Mouse (Mus musculus) CH12.LX (cell line): ENCODE measurements around the gene Usp1. TPM values are rescaled to one million over a fixed set of nuclear protein-coding genes. Genes with fewer than 3 reads are reported as not detected.

ENCODE experiments used
- DNase-seq: peaks from one replicate; pipeline ENCODE4 v3.0.0-alpha.2; 2013; ENCODE audit errors: extremely low read depth
- H3K27ac ChIP-seq: 2 replicates; pipeline ENCODE4 v1.5.1; 2012; ENCODE audit warnings: low read depth, mild to moderate bottlenecking, control low read depth, moderate library complexity; ENCODE audit not compliant: insufficient read depth
- H3K27me3 ChIP-seq: replicated peaks from 2 replicates; pipeline ENCODE3; 2012; ENCODE audit warnings: inconsistent platforms
- H3K36me3 ChIP-seq, 2 experiments: replicated peaks in 1 of 2; 2 replicates each; pipeline versions ENCODE3 to v1.6.1; 2012; ENCODE audit warnings: inconsistent platforms in 1 of 2, low read length in 1 of 2, mild to moderate bottlenecking in 1 of 2, mixed read lengths in 1 of 2, moderate library complexity in 1 of 2; ENCODE audit not compliant: control insufficient read depth in 1 of 2, insufficient read depth in 1 of 2
- H3K4me1 ChIP-seq, 2 experiments: 2 replicates each; pipeline ENCODE4 v1.6.1; 2012; ENCODE audit warnings: inconsistent platforms in 1 of 2, moderate library complexity in 1 of 2; ENCODE audit not compliant: insufficient read depth in 2 of 2, control insufficient read depth in 1 of 2
- H3K4me2 ChIP-seq: 2 replicates; pipeline ENCODE4 v1.6.1; 2012; ENCODE audit warnings: low read depth, mild to moderate bottlenecking, control low read depth; ENCODE audit not compliant: poor library complexity, insufficient read depth, severe bottlenecking
- H3K4me3 ChIP-seq, 3 experiments: fragments of 150-350 bp in 1 of 3; sonication (generic) in 1 of 3; replicated peaks in 1 of 3; 2 replicates each; pipeline versions ENCODE3 to v1.5.1; 2011 to 2012; ENCODE audit warnings: low read depth in 2 of 3, low read length in 2 of 3, mild to moderate bottlenecking in 2 of 3, moderate library complexity in 2 of 3, control low read depth in 1 of 3, improper control_type of control experiment in 1 of 3, inconsistent platforms in 1 of 3, mixed read lengths in 1 of 3; ENCODE audit not compliant: poor library complexity in 1 of 3
- H3K79me2 ChIP-seq: replicated peaks from 2 replicates; pipeline ENCODE4 v1.6.1; 2012; ENCODE audit warnings: mild to moderate bottlenecking, moderate library complexity; ENCODE audit not compliant: control insufficient read depth, poor library complexity, insufficient read depth, severe bottlenecking; ENCODE audit errors: extremely low read depth
- H3K9ac ChIP-seq: 2 replicates; pipeline ENCODE4 v1.6.1; 2012; ENCODE audit warnings: low read depth, mild to moderate bottlenecking, control low read depth, moderate library complexity; ENCODE audit not compliant: insufficient read depth
- H3K9me3 ChIP-seq: replicated peaks from 2 replicates; pipeline ENCODE3; 2012; ENCODE audit warnings: low read length, inconsistent platforms, mixed read lengths
- BHLHE40 ChIP-seq: IDR thresholded peaks from 2 replicates; pipeline ENCODE4 v1.6.1; 2011; ENCODE audit warnings: mild to moderate bottlenecking, low read depth, low read length, improper control_type of control experiment
- CHD1 ChIP-seq: IDR thresholded peaks from 2 replicates; pipeline ENCODE4 v1.6.1; 2012; ENCODE audit warnings: low read depth, low read length, improper control_type of control experiment, inconsistent platforms
- CHD2 ChIP-seq: IDR thresholded peaks from 2 replicates; pipeline ENCODE4 v1.6.1; 2011; ENCODE audit warnings: low read length, improper control_type of control experiment
- CTCF ChIP-seq, 2 experiments: IDR thresholded peaks in 1 of 2; conservative IDR thresholded peaks in 1 of 2; 2 replicates each; pipeline ENCODE4 v1.5.1; 2011 to 2012; ENCODE audit warnings: low read depth in 2 of 2, low read length in 2 of 2, improper control_type of control experiment in 1 of 2, inconsistent platforms in 1 of 2, mild to moderate bottlenecking in 1 of 2, moderate library complexity in 1 of 2
- E2F4 ChIP-seq: IDR thresholded peaks from 2 replicates; pipeline ENCODE4 v1.6.1; 2011; ENCODE audit warnings: low read depth, low read length, improper control_type of control experiment; ENCODE audit not compliant: insufficient replicate concordance
- ELF1 ChIP-seq: IDR thresholded peaks from 2 replicates; pipeline ENCODE4 v1.6.1; 2014; ENCODE audit warnings: low read depth, mild to moderate bottlenecking, inconsistent platforms, low read length, improper control_type of control experiment
- EP300 ChIP-seq: IDR thresholded peaks from 2 replicates; pipeline ENCODE4 v1.6.1; 2011; ENCODE audit warnings: low read length, improper control_type of control experiment
- ETS1 ChIP-seq: conservative IDR thresholded peaks from 2 replicates; pipeline ENCODE4 v1.6.1; 2012; ENCODE audit warnings: low read depth, mild to moderate bottlenecking, inconsistent platforms, low read length, improper control_type of control experiment, moderate library complexity
- GABPA ChIP-seq: IDR thresholded peaks from 2 replicates; pipeline ENCODE4 v1.6.1; 2012; ENCODE audit warnings: low read depth, low read length, improper control_type of control experiment, inconsistent platforms; ENCODE audit not compliant: insufficient replicate concordance
- HCFC1 ChIP-seq: IDR thresholded peaks from 2 replicates; pipeline ENCODE4 v1.6.1; 2012; ENCODE audit warnings: low read depth, mild to moderate bottlenecking, inconsistent platforms, low read length, improper control_type of control experiment
- IRF4 ChIP-seq: IDR thresholded peaks from 2 replicates; pipeline ENCODE4 v1.6.1; 2014; ENCODE audit warnings: low read depth, mild to moderate bottlenecking, inconsistent platforms, low read length, improper control_type of control experiment
- JUN ChIP-seq: IDR thresholded peaks from 2 replicates; pipeline ENCODE4 v1.6.1; 2011; ENCODE audit warnings: low read depth, mild to moderate bottlenecking, low read length, improper control_type of control experiment, moderate library complexity; ENCODE audit not compliant: insufficient read depth
- JUND ChIP-seq: conservative IDR thresholded peaks from 2 replicates; pipeline ENCODE4 v1.6.1; 2011; ENCODE audit warnings: low read depth, low read length, improper control_type of control experiment
- KAT2A ChIP-seq: IDR thresholded peaks from 2 replicates; pipeline ENCODE4 v1.6.1; 2012; ENCODE audit warnings: low read length, improper control_type of control experiment, inconsistent platforms; ENCODE audit not compliant: insufficient replicate concordance
- MAFK ChIP-seq: IDR thresholded peaks from 2 replicates; pipeline ENCODE4 v1.6.1; 2011; ENCODE audit warnings: low read length, improper control_type of control experiment; ENCODE audit not compliant: insufficient replicate concordance
- MAX ChIP-seq: IDR thresholded peaks from 2 replicates; pipeline ENCODE4 v1.6.1; 2011; ENCODE audit warnings: low read length, improper control_type of control experiment
- MAZ ChIP-seq: IDR thresholded peaks from 2 replicates; pipeline ENCODE4 v1.6.1; 2012; ENCODE audit warnings: low read depth, mild to moderate bottlenecking, inconsistent platforms, low read length, improper control_type of control experiment, moderate library complexity
- MEF2A ChIP-seq: IDR thresholded peaks from 2 replicates; pipeline ENCODE4 v1.6.1; 2014; ENCODE audit warnings: low read depth, mild to moderate bottlenecking, inconsistent platforms, low read length, improper control_type of control experiment, borderline replicate concordance
- MXI1 ChIP-seq: IDR thresholded peaks from 2 replicates; pipeline ENCODE4 v1.6.1; 2011; ENCODE audit warnings: mild to moderate bottlenecking, low read depth, low read length, improper control_type of control experiment
- MYC ChIP-seq: IDR thresholded peaks from 2 replicates; pipeline ENCODE4 v1.6.1; 2011; ENCODE audit warnings: low read depth, mild to moderate bottlenecking, improper control_type of control experiment, low read length
- NELFE ChIP-seq: IDR thresholded peaks from 2 replicates; pipeline ENCODE4 v1.6.1; 2011; ENCODE audit warnings: low read depth, low read length, improper control_type of control experiment
- NRF1 ChIP-seq: IDR thresholded peaks from 2 replicates; pipeline ENCODE4 v1.6.1; 2014; ENCODE audit warnings: low read depth, mild to moderate bottlenecking, inconsistent platforms, low read length, improper control_type of control experiment, moderate library complexity
- PAX5 ChIP-seq: IDR thresholded peaks from 2 replicates; pipeline ENCODE4 v1.6.1; 2012; ENCODE audit warnings: low read length, inconsistent platforms, mixed read lengths
- POLR2A ChIP-seq: IDR thresholded peaks from 2 replicates; pipeline ENCODE4 v1.6.1; 2011; ENCODE audit warnings: low read depth, mild to moderate bottlenecking, improper control_type of control experiment, low read length
- POLR2AphosphoS2 ChIP-seq: IDR thresholded peaks from 2 replicates; pipeline ENCODE4 v1.6.1; 2011; ENCODE audit warnings: low read depth, low read length, improper control_type of control experiment
- RAD21 ChIP-seq: IDR thresholded peaks from 2 replicates; pipeline ENCODE4 v1.6.1; 2011; ENCODE audit warnings: low read depth, mild to moderate bottlenecking, low read length, improper control_type of control experiment, moderate library complexity
- RCOR1 ChIP-seq: conservative IDR thresholded peaks from 2 replicates; pipeline ENCODE4 v1.6.1; 2012; ENCODE audit warnings: low read depth, mild to moderate bottlenecking, inconsistent platforms, low read length, improper control_type of control experiment
- SIN3A ChIP-seq: IDR thresholded peaks from 2 replicates; pipeline ENCODE4 v1.6.1; 2012; ENCODE audit warnings: low read length, improper control_type of control experiment, inconsistent platforms
- SMC3 ChIP-seq: IDR thresholded peaks from 2 replicates; pipeline ENCODE4 v1.6.1; 2011; ENCODE audit warnings: low read depth, low read length, improper control_type of control experiment
- TBP ChIP-seq: conservative IDR thresholded peaks from 2 replicates; pipeline ENCODE4 v1.6.1; 2011; ENCODE audit warnings: low read depth, low read length, improper control_type of control experiment
- TCF12 ChIP-seq: IDR thresholded peaks from 2 replicates; pipeline ENCODE4 v1.6.1; 2014; ENCODE audit warnings: low read depth, mild to moderate bottlenecking, inconsistent platforms, low read length, improper control_type of control experiment
- UBTF ChIP-seq: IDR thresholded peaks from 2 replicates; pipeline ENCODE4 v1.6.1; 2012; ENCODE audit warnings: low read depth, mild to moderate bottlenecking, inconsistent platforms, low read length, improper control_type of control experiment, moderate library complexity
- USF1 ChIP-seq: IDR thresholded peaks from 2 replicates; pipeline ENCODE4 v1.6.1; 2014; ENCODE audit warnings: low read depth, mild to moderate bottlenecking, inconsistent platforms, low read length, improper control_type of control experiment
- USF2 ChIP-seq: conservative IDR thresholded peaks from 2 replicates; pipeline ENCODE4 v1.6.1; 2011; ENCODE audit warnings: low read depth, low read length, improper control_type of control experiment
- ZC3H11A ChIP-seq: IDR thresholded peaks from 2 replicates; pipeline ENCODE4 v1.6.1; 2012; ENCODE audit warnings: low read depth, mild to moderate bottlenecking, inconsistent platforms, low read length, improper control_type of control experiment
- ZKSCAN1 ChIP-seq: IDR thresholded peaks from 2 replicates; pipeline ENCODE4 v1.6.1; 2012; ENCODE audit warnings: low read depth, inconsistent platforms, low read length, improper control_type of control experiment, borderline replicate concordance
- ZMIZ1 ChIP-seq: IDR thresholded peaks from 2 replicates; pipeline ENCODE4 v1.6.1; 2012; ENCODE audit warnings: low read depth, mild to moderate bottlenecking, inconsistent platforms, low read length, improper control_type of control experiment
- ZNF384 ChIP-seq: IDR thresholded peaks from 2 replicates; pipeline ENCODE4 v1.6.1; 2012; ENCODE audit warnings: low read depth, low read length, improper control_type of control experiment, inconsistent platforms
- dilution Hi-C: fragments of 300-500 bp; cut with MboI; formaldehyde crosslinking; loops from 2 replicates; pipeline ENCODE4 v1.14.3; 2020; ENCODE audit warnings: low sequenced_read_pairs; ENCODE audit not compliant: extremely low pct_unique_long_range_greater_than_20kb, extremely low pct_ligation_motif_present
- in situ Hi-C: fragments of 300-500 bp; cut with MboI; formaldehyde crosslinking; loops from 3 replicates; pipeline ENCODE4 v1.14.3; 2019; ENCODE audit warnings: low sequenced_read_pairs, low pct_ligation_motif_present, low pct_unique_long_range_greater_than_20kb, mixed read lengths
- polyA plus RNA-seq: library from polyadenylated mRNA; unstranded; fragments of >175 nt; gene quantifications from 2 replicates; pipeline ENCODE4 v1.2.1, GENCODE M21; 2012; ENCODE audit warnings: low read depth; ENCODE audit not compliant: insufficient read length
- total RNA-seq, 2 experiments: library from RNA; depleted of rRNA; stranded (reverse); fragments of 300-350 nt in 1 of 2; fragments of >200 nt in 1 of 2; gene quantifications; 2 replicates each; pipeline ENCODE4 v1.2.3; 2012 to 2014

The Usp1 gene
- total RNA-seq (2012; rRNA removed) (40.9 and 46.1 TPM in 2 replicates), total RNA-seq (2014; rRNA removed) (142 and 149 TPM in 2 replicates), polyA plus RNA-seq (115 and 118 TPM in 2 replicates)

GRCm38 (mm10) chr4:98923568-98924070 is at the start of gene Usp1:
Usp1 (plus strand) TSS chr4:98923810.
- Histone ChIP-seq H3K36me3 (peaks cover 0 to 4% of the 10 kb centered on the region in 2 experiments), H3K4me3 (peak within 1 kb of the TSS; percentile 87 to 95 (median 88)), H3K4me1 (peaks cover 2 to 13% of the 10 kb centered on the region in 2 experiments; a peak in 2 of 4 replicates), H3K27ac (peak within 1 kb of the TSS; percentile 90), H3K9me3 (no peaks in the 10 kb centered on the region), H3K4me2 (peak within 1 kb of the TSS; percentile 94; the same call in 1 of the 2 replicates), H3K79me2 (peaks cover 38% of the 10 kb centered on the region), H3K9ac (peak within 1 kb of the TSS; percentile 99), H3K27me3 (no peaks in the 10 kb centered on the region)
- dilution Hi-C loops: no loop called here
- in situ Hi-C loops: loop anchor here (25.0 kb wide), 1 partner anchor 536 kb away; the partner anchor contains the start of genes Patj and Tm2d1
- TF ChIP-seq GABPA (no peak), USF1 (no peak), SIN3A (peak; percentile 71; the same call in 1 of the 2 replicates), MYC (peak; percentile 64; the same call in 1 of the 2 replicates), PAX5 (no peak), NELFE (peak; percentile 65), ZC3H11A (no peak), EP300 (no peak), KAT2A (peak; percentile 79; the same call in 1 of the 2 replicates), CTCF (conservative IDR thresholded peaks at IDR 0.05 in 1 of 2, IDR thresholded peaks at IDR 0.05 in 1 of 2; ENCODE audit: low read depth in 2 of 2, low read length in 2 of 2) (peak in 1 of 2 experiments; percentile 13; a peak in 1 of 4 replicates), ZNF384 (peak; percentile 97), MAZ (peak; percentile 47; the same call in 1 of the 2 replicates), POLR2AphosphoS2 (no peak), UBTF (no peak), JUN (no peak), TBP (peak; percentile 60; the same call in 1 of the 2 replicates), POLR2A (peak; percentile 73), BHLHE40 (peak; percentile 65), TCF12 (peak; percentile 75), MAFK (no peak), ETS1 (no peak), ZMIZ1 (0 out of 2 replicates have a peak, but pooled peaks have one; percentile 27), RCOR1 (no peak), ZKSCAN1 (no peak), ELF1 (no peak), CHD1 (no peak), E2F4 (0 out of 2 replicates have a peak, but pooled peaks have one; percentile 70), MXI1 (peak; percentile 68; the same call in 1 of the 2 replicates), RAD21 (no peak), JUND (no peak), MEF2A (peak; percentile 49; the same call in 1 of the 2 replicates), CHD2 (no peak), USF2 (no peak), SMC3 (no peak), HCFC1 (peak; percentile 77), MAX (peak; percentile 99), IRF4 (no peak), NRF1 (peak; percentile 78)
- DNase-seq: no peak
